Mouse (Mus musculus) CH12.LX (cell line): ENCODE results near the gene Mknk2. TPM values are rescaled to one million over a fixed set of nuclear protein-coding genes. Genes with fewer than 3 reads are reported as not detected.

ENCODE experiments used
- DNase-seq: peaks from one replicate; pipeline ENCODE4 v3.0.0-alpha.2; 2013; ENCODE audit errors: extremely low read depth
- H3K27ac ChIP-seq: 2 replicates; pipeline ENCODE4 v1.5.1; 2012; ENCODE audit warnings: low read depth, mild to moderate bottlenecking, control low read depth, moderate library complexity; ENCODE audit not compliant: insufficient read depth
- H3K27me3 ChIP-seq: replicated peaks from 2 replicates; pipeline ENCODE3; 2012; ENCODE audit warnings: inconsistent platforms
- H3K36me3 ChIP-seq, 2 experiments: replicated peaks in 1 of 2; 2 replicates each; pipeline versions ENCODE3 to v1.6.1; 2012; ENCODE audit warnings: inconsistent platforms in 1 of 2, low read length in 1 of 2, mild to moderate bottlenecking in 1 of 2, mixed read lengths in 1 of 2, moderate library complexity in 1 of 2; ENCODE audit not compliant: control insufficient read depth in 1 of 2, insufficient read depth in 1 of 2
- H3K4me1 ChIP-seq, 2 experiments: 2 replicates each; pipeline ENCODE4 v1.6.1; 2012; ENCODE audit warnings: inconsistent platforms in 1 of 2, moderate library complexity in 1 of 2; ENCODE audit not compliant: insufficient read depth in 2 of 2, control insufficient read depth in 1 of 2
- H3K4me2 ChIP-seq: 2 replicates; pipeline ENCODE4 v1.6.1; 2012; ENCODE audit warnings: low read depth, mild to moderate bottlenecking, control low read depth; ENCODE audit not compliant: poor library complexity, insufficient read depth, severe bottlenecking
- H3K4me3 ChIP-seq, 3 experiments: fragments of 150-350 bp in 1 of 3; sonication (generic) in 1 of 3; replicated peaks in 1 of 3; 2 replicates each; pipeline versions ENCODE3 to v1.5.1; 2011 to 2012; ENCODE audit warnings: low read depth in 2 of 3, low read length in 2 of 3, mild to moderate bottlenecking in 2 of 3, moderate library complexity in 2 of 3, control low read depth in 1 of 3, improper control_type of control experiment in 1 of 3, inconsistent platforms in 1 of 3, mixed read lengths in 1 of 3; ENCODE audit not compliant: poor library complexity in 1 of 3
- H3K79me2 ChIP-seq: replicated peaks from 2 replicates; pipeline ENCODE4 v1.6.1; 2012; ENCODE audit warnings: mild to moderate bottlenecking, moderate library complexity; ENCODE audit not compliant: control insufficient read depth, poor library complexity, insufficient read depth, severe bottlenecking; ENCODE audit errors: extremely low read depth
- H3K9ac ChIP-seq: 2 replicates; pipeline ENCODE4 v1.6.1; 2012; ENCODE audit warnings: low read depth, mild to moderate bottlenecking, control low read depth, moderate library complexity; ENCODE audit not compliant: insufficient read depth
- H3K9me3 ChIP-seq: replicated peaks from 2 replicates; pipeline ENCODE3; 2012; ENCODE audit warnings: low read length, inconsistent platforms, mixed read lengths
- BHLHE40 ChIP-seq: IDR thresholded peaks from 2 replicates; pipeline ENCODE4 v1.6.1; 2011; ENCODE audit warnings: mild to moderate bottlenecking, low read depth, low read length, improper control_type of control experiment
- ELF1 ChIP-seq: IDR thresholded peaks from 2 replicates; pipeline ENCODE4 v1.6.1; 2014; ENCODE audit warnings: low read depth, mild to moderate bottlenecking, inconsistent platforms, low read length, improper control_type of control experiment
- EP300 ChIP-seq: IDR thresholded peaks from 2 replicates; pipeline ENCODE4 v1.6.1; 2011; ENCODE audit warnings: low read length, improper control_type of control experiment
- IRF4 ChIP-seq: IDR thresholded peaks from 2 replicates; pipeline ENCODE4 v1.6.1; 2014; ENCODE audit warnings: low read depth, mild to moderate bottlenecking, inconsistent platforms, low read length, improper control_type of control experiment
- JUN ChIP-seq: IDR thresholded peaks from 2 replicates; pipeline ENCODE4 v1.6.1; 2011; ENCODE audit warnings: low read depth, mild to moderate bottlenecking, low read length, improper control_type of control experiment, moderate library complexity; ENCODE audit not compliant: insufficient read depth
- JUND ChIP-seq: conservative IDR thresholded peaks from 2 replicates; pipeline ENCODE4 v1.6.1; 2011; ENCODE audit warnings: low read depth, low read length, improper control_type of control experiment
- MAX ChIP-seq: IDR thresholded peaks from 2 replicates; pipeline ENCODE4 v1.6.1; 2011; ENCODE audit warnings: low read length, improper control_type of control experiment
- MAZ ChIP-seq: IDR thresholded peaks from 2 replicates; pipeline ENCODE4 v1.6.1; 2012; ENCODE audit warnings: low read depth, mild to moderate bottlenecking, inconsistent platforms, low read length, improper control_type of control experiment, moderate library complexity
- MEF2A ChIP-seq: IDR thresholded peaks from 2 replicates; pipeline ENCODE4 v1.6.1; 2014; ENCODE audit warnings: low read depth, mild to moderate bottlenecking, inconsistent platforms, low read length, improper control_type of control experiment, borderline replicate concordance
- MXI1 ChIP-seq: IDR thresholded peaks from 2 replicates; pipeline ENCODE4 v1.6.1; 2011; ENCODE audit warnings: mild to moderate bottlenecking, low read depth, low read length, improper control_type of control experiment
- MYC ChIP-seq: IDR thresholded peaks from 2 replicates; pipeline ENCODE4 v1.6.1; 2011; ENCODE audit warnings: low read depth, mild to moderate bottlenecking, improper control_type of control experiment, low read length
- NRF1 ChIP-seq: IDR thresholded peaks from 2 replicates; pipeline ENCODE4 v1.6.1; 2014; ENCODE audit warnings: low read depth, mild to moderate bottlenecking, inconsistent platforms, low read length, improper control_type of control experiment, moderate library complexity
- POLR2A ChIP-seq: IDR thresholded peaks from 2 replicates; pipeline ENCODE4 v1.6.1; 2011; ENCODE audit warnings: low read depth, mild to moderate bottlenecking, improper control_type of control experiment, low read length
- POLR2AphosphoS2 ChIP-seq: IDR thresholded peaks from 2 replicates; pipeline ENCODE4 v1.6.1; 2011; ENCODE audit warnings: low read depth, low read length, improper control_type of control experiment
- TBP ChIP-seq: conservative IDR thresholded peaks from 2 replicates; pipeline ENCODE4 v1.6.1; 2011; ENCODE audit warnings: low read depth, low read length, improper control_type of control experiment
- TCF12 ChIP-seq: IDR thresholded peaks from 2 replicates; pipeline ENCODE4 v1.6.1; 2014; ENCODE audit warnings: low read depth, mild to moderate bottlenecking, inconsistent platforms, low read length, improper control_type of control experiment
- ZC3H11A ChIP-seq: IDR thresholded peaks from 2 replicates; pipeline ENCODE4 v1.6.1; 2012; ENCODE audit warnings: low read depth, mild to moderate bottlenecking, inconsistent platforms, low read length, improper control_type of control experiment
- dilution Hi-C: fragments of 300-500 bp; cut with MboI; formaldehyde crosslinking; loops from 2 replicates; pipeline ENCODE4 v1.14.3; 2020; ENCODE audit warnings: low sequenced_read_pairs; ENCODE audit not compliant: extremely low pct_unique_long_range_greater_than_20kb, extremely low pct_ligation_motif_present
- in situ Hi-C: fragments of 300-500 bp; cut with MboI; formaldehyde crosslinking; loops from 3 replicates; pipeline ENCODE4 v1.14.3; 2019; ENCODE audit warnings: low sequenced_read_pairs, low pct_ligation_motif_present, low pct_unique_long_range_greater_than_20kb, mixed read lengths
- polyA plus RNA-seq: library from polyadenylated mRNA; unstranded; fragments of >175 nt; gene quantifications from 2 replicates; pipeline ENCODE4 v1.2.1, GENCODE M21; 2012; ENCODE audit warnings: low read depth; ENCODE audit not compliant: insufficient read length
- total RNA-seq, 2 experiments: library from RNA; depleted of rRNA; stranded (reverse); fragments of 300-350 nt in 1 of 2; fragments of >200 nt in 1 of 2; gene quantifications; 2 replicates each; pipeline ENCODE4 v1.2.3; 2012 to 2014

Mknk2 gene
- total and polyA plus RNA-seq, 3 experiments = 91.5 to 199 (median 138) TPM

- Histone ChIP-seq H3K4me3 (no peak overlapping the region), H3K27me3 (no peaks in the 10 kb centered on the region), H3K79me2 (no peaks in the 10 kb centered on the region)
- in situ Hi-C loops (no loop called here), dilution Hi-C loops (no loop called here)
- no peak for TF ChIP-seq ELF1
- TF ChIP-seq MYC = no peak
- no peak for TF ChIP-seq BHLHE40
- TF ChIP-seq NRF1 = 0 out of 2 replicates have a peak, but pooled peaks have one; percentile 26
- TF ChIP-seq MAZ = no peak
- TF ChIP-seq MXI1 = peak; percentile 51
- TF ChIP-seq MEF2A = no peak
- TF ChIP-seq MAX = 0 out of 2 replicates have a peak, but pooled peaks have one; percentile 55
- TF ChIP-seq POLR2AphosphoS2 = 0 out of 2 replicates have a peak, but pooled peaks have one; percentile 43
- peak; percentile 56; the same call in 1 of the 2 replicates for TF ChIP-seq POLR2A
- TF ChIP-seq TCF12 = peak; percentile 48; the same call in 1 of the 2 replicates
- TF ChIP-seq EP300 = no peak
- TF ChIP-seq TBP = peak; percentile 67; the same call in 1 of the 2 replicates
- TF ChIP-seq, all 38 proteins: peak for 7
- Histone ChIP-seq H3K4me1 (peaks cover 20 to 67% of the 10 kb centered on the region in 2 experiments), H3K9me3 (no peaks in the 10 kb centered on the region), H3K9ac (peak overlapping the region; percentile 71), H3K27ac (peak overlapping the region; percentile 72), H3K36me3 (peaks cover 0 to 3% of the 10 kb centered on the region in 2 experiments), H3K4me2 (peak overlapping the region; percentile 96)
- DNase-seq = peak; percentile 72
Observed at GRCm38 (mm10) chr10:80658841-80659202, 19.1 kb downstream of the Mknk2 start.

- in situ Hi-C loops = no loop called here
- H3K27ac ChIP-seq = peak overlapping the region; percentile 71
- H3K27me3 ChIP-seq = no peaks in the 10 kb centered on the region
- DNase-seq = no peak
- H3K9me3 ChIP-seq = no peaks in the 10 kb centered on the region
- peak overlapping the region; percentile 71; the same call in 1 of the 2 replicates for H3K9ac ChIP-seq
- H3K36me3 ChIP-seq = peaks cover 0 to 3% of the 10 kb centered on the region in 2 experiments
- no peak overlapping the region for H3K4me3 ChIP-seq
- peaks cover 20 to 62% of the 10 kb centered on the region in 2 experiments for H3K4me1 ChIP-seq
- H3K4me2 ChIP-seq = peak overlapping the region; percentile 96
- dilution Hi-C loops = no loop called here
- no peaks in the 10 kb centered on the region for H3K79me2 ChIP-seq
- TF ChIP-seq JUN (peak; percentile 49), MAX (0 out of 2 replicates have a peak, but pooled peaks have one; percentile 65), MXI1 (no peak), NRF1 (peak; percentile 78), EP300 (0 out of 2 replicates have a peak, but pooled peaks have one; percentile 13), JUND (peak; percentile 49), BHLHE40 (peak; percentile 29; the same call in 1 of the 2 replicates), ZC3H11A (no peak), IRF4 (peak; percentile 24; the same call in 1 of the 2 replicates), MEF2A (0 out of 2 replicates have a peak, but pooled peaks have one; percentile 19)
Observed at GRCm38 (mm10) chr10:80658194-80658840, 19.6 kb downstream of the Mknk2 start.
